In genomic region chr10:111226508-111226907, GRCm38 (mm10) we compare ENCODE assay signal across 8 mouse cellular contexts.
DNase-seq lines count a peak whose midpoint lies in the region; ATAC-seq lines count a peak whose summit lies in the region.

No protein-coding gene starts in this region.

- no peak overlapping the region for H3K9ac ChIP-seq in hindbrain, embryonic 16.5 days (ENCODE audit: low read depth, low read length)

- peak; percentile 97 for DNase-seq in NIH3T3 (ENCODE audit: low read depth)
- peak; percentile 90 for DNase-seq in cerebellum, adult 9-10 months
- peak; percentile 73 to 82 for DNase-seq in frontal cortex, postnatal 10 days (ENCODE audit: low spot score in 2 of 2)
- DNase-seq in left cerebral cortex, adult 18-20 months (ENCODE audit: low spot score in 2 of 2) = peak; percentile 90 to 97
- DNase-seq in right cerebral cortex, adult 2 months (ENCODE audit: low spot score in 2 of 2) = peak; percentile 96 to 97
- peak; percentile 95 for DNase-seq in urinary bladder, postnatal 14 days (ENCODE audit: low spot score)

- H3K27me3 ChIP-seq in hindbrain, embryonic 16.5 days (replicated peaks; ENCODE audit: control insufficient read depth, insufficient read depth, low read length) = no peaks in the 10 kb centered on the region

- H3K27ac ChIP-seq in hindbrain, embryonic 16.5 days (ENCODE audit: low read depth, low read length) = peak overlapping the region; percentile 12; the same call in 1 of the 2 replicates

- no peak overlapping the region for H3K4me2 ChIP-seq in hindbrain, embryonic 16.5 days (ENCODE audit: low read length)

- H3K4me3 ChIP-seq in hindbrain, embryonic 16.5 days (ENCODE audit: low read length) = no peak overlapping the region

- H3K9me3 ChIP-seq in hindbrain, embryonic 16.5 days (ENCODE audit: control insufficient read depth, low read length) = no peaks in the 10 kb centered on the region

- H3K36me3 ChIP-seq in hindbrain, embryonic 16.5 days (ENCODE audit: control insufficient read depth, insufficient read depth, low read length) = no peaks in the 10 kb centered on the region

- peaks cover 6% of the 10 kb centered on the region; the same call in 1 of the 2 replicates for H3K4me1 ChIP-seq in hindbrain, embryonic 16.5 days (ENCODE audit: control insufficient read depth, insufficient read depth, low read depth, low read length)

- 40% methylated on average over 3 of the region's 3 CpGs for WGBS in hindbrain, embryonic 16.5 days

- ATAC-seq in hindbrain, embryonic 16.5 days = peak; percentile 53
- peak; percentile 94 for ATAC-seq in megakaryocyte progenitor cell, adult 5-6 weeks (replicated peaks; ENCODE audit: poor library complexity)
